Comparison of ENCODE assay signal across 1 mouse cellular context in genomic region chr13:52576021-52576614, GRCm38 (mm10).
TF ChIP-seq lines count a peak whose summit lies in the region.

No protein-coding gene starts in this region.

TF ChIP-seq in CH12.LX, 34 proteins besides CTCF, POLR2A, EP300 and RAD21 (continued from another document):
- peak; percentile 60; the same call in 1 of the 2 replicates for TF ChIP-seq SIN3A (IDR thresholded peaks at IDR 0.05; ENCODE audit: low read length)
- no peak for TF ChIP-seq ZC3H11A (IDR thresholded peaks at IDR 0.05; ENCODE audit: low read depth, low read length)
- no peak for TF ChIP-seq TBP (conservative IDR thresholded peaks at IDR 0.05; ENCODE audit: low read depth, low read length)
- TF ChIP-seq MEF2A (IDR thresholded peaks at IDR 0.05; ENCODE audit: borderline replicate concordance, low read depth, low read length), result peak; percentile 57
- TF ChIP-seq USF2 (conservative IDR thresholded peaks at IDR 0.05; ENCODE audit: low read depth, low read length), result no peak
- TF ChIP-seq ZMIZ1 (IDR thresholded peaks at IDR 0.05; ENCODE audit: low read depth, low read length), result no peak
- no peak for TF ChIP-seq E2F4 (IDR thresholded peaks at IDR 0.05; ENCODE audit: insufficient replicate concordance, low read depth, low read length)
- TF ChIP-seq MXI1 (IDR thresholded peaks at IDR 0.05; ENCODE audit: low read depth, low read length), result peak; percentile 77
- no peak for TF ChIP-seq USF1 (IDR thresholded peaks at IDR 0.05; ENCODE audit: low read depth, low read length)
- no peak for TF ChIP-seq KAT2A (IDR thresholded peaks at IDR 0.05; ENCODE audit: insufficient replicate concordance, low read length)
- TF ChIP-seq JUND (conservative IDR thresholded peaks at IDR 0.05; ENCODE audit: low read depth, low read length), result no peak
- no peak for TF ChIP-seq NRF1 (IDR thresholded peaks at IDR 0.05; ENCODE audit: low read depth, low read length)
- no peak for TF ChIP-seq PAX5 (IDR thresholded peaks at IDR 0.05; ENCODE audit: low read length)
- 0 out of 2 replicates have a peak, but pooled peaks have one; percentile 47 for TF ChIP-seq MYC (IDR thresholded peaks at IDR 0.05; ENCODE audit: low read depth, low read length)
- TF ChIP-seq ZNF384 (IDR thresholded peaks at IDR 0.05; ENCODE audit: low read depth, low read length), result no peak
- no peak for TF ChIP-seq POLR2AphosphoS2 (IDR thresholded peaks at IDR 0.05; ENCODE audit: low read depth, low read length)
- TF ChIP-seq ELF1 (IDR thresholded peaks at IDR 0.05; ENCODE audit: low read depth, low read length), result 0 out of 2 replicates have a peak, but pooled peaks have one; percentile 31
- TF ChIP-seq ETS1 (conservative IDR thresholded peaks at IDR 0.05; ENCODE audit: low read depth, low read length), result peak; percentile 60
- TF ChIP-seq MAFK (IDR thresholded peaks at IDR 0.05; ENCODE audit: insufficient replicate concordance, low read length), result peak; percentile 56; the same call in 1 of the 2 replicates
